Mouse (Mus musculus) neural tube, embryonic 12.5 days (tissue): ENCODE data around the gene H2afy. TPM values are rescaled to one million over a fixed set of nuclear protein-coding genes. Genes with fewer than 3 reads are reported as not detected.

ENCODE experiments used
- ATAC-seq: fragments of 200-750 bp; cut with Nextera tagmentation; 2 replicates; pipeline ENCODE4 v1.8.0; 2017; ENCODE audit warnings: low read depth, mild to moderate bottlenecking, moderate TSS enrichment, moderate library complexity; ENCODE audit not compliant: low FRiP score
- H3K27ac ChIP-seq: fragments of 300-500 bp; sonication (generic); 2 replicates; pipeline ENCODE4 v1.5.1; 2016
- H3K27me3 ChIP-seq: fragments of 300-500 bp; sonication (generic); replicated peaks from 2 replicates; pipeline ENCODE4 v1.6.1; 2016; ENCODE audit warnings: mild to moderate bottlenecking
- H3K36me3 ChIP-seq: fragments of 300-500 bp; sonication (generic); 2 replicates; pipeline ENCODE4 v1.6.1; 2016; ENCODE audit warnings: mild to moderate bottlenecking
- H3K4me1 ChIP-seq: fragments of 300-500 bp; sonication (generic); 2 replicates; pipeline ENCODE4 v1.6.1; 2016
- H3K4me2 ChIP-seq: fragments of 300-500 bp; sonication (generic); replicated peaks from 2 replicates; pipeline ENCODE4 v1.6.1; 2016; ENCODE audit warnings: mild to moderate bottlenecking
- H3K4me3 ChIP-seq: fragments of 300-500 bp; sonication (generic); 2 replicates; pipeline ENCODE4 v1.5.1; 2016
- H3K9ac ChIP-seq: fragments of 300-500 bp; sonication (generic); 2 replicates; pipeline ENCODE4 v1.6.1; 2016; ENCODE audit warnings: mild to moderate bottlenecking
- H3K9me3 ChIP-seq: fragments of 300-500 bp; sonication (generic); 2 replicates; pipeline ENCODE4 v1.6.1; 2016; ENCODE audit warnings: mild to moderate bottlenecking
- whole genome bisulfite sequencing: fragments of 180-500 bp; shearing (Covaris S2); methylation state at CpG from one replicate; pipeline ENCODE4 v1.1.7; 2016; 5-methylcytosine and 5-hydroxymethylcytosine counted together
- polyA plus RNA-seq: library from polyadenylated mRNA; unstranded; fragments of >200 nt; fragmentation: Nextera tagmentation; extraction: Ambion mirVana; gene quantifications from 2 replicates; pipeline ENCODE4 v1.2.1, GENCODE M21; 2016

H2afy gene
- polyA plus RNA-seq, 1 experiment from 2014 or later: 534 TPM

- H3K9me3 ChIP-seq: no peaks in the 10 kb centered on the region
- peaks cover 95% of the 10 kb centered on the region for H3K36me3 ChIP-seq
- H3K9ac ChIP-seq: no peak overlapping the region
- no peak overlapping the region for H3K4me3 ChIP-seq
- 0 out of 2 replicates have a peak, but pooled peaks cover 4% of the 10 kb centered on the region for H3K4me1 ChIP-seq
- ATAC-seq: no peak
- 99% methylated on average over 2 of the region's 2 CpGs for WGBS
- no peak overlapping the region for H3K27ac ChIP-seq
- no peak overlapping the region for H3K4me2 ChIP-seq
- no peaks in the 10 kb centered on the region for H3K27me3 ChIP-seq
Measured at GRCm38 (mm10) chr13:56079616-56080015, 56.5 kb downstream of the H2afy start.

GRCm38 (mm10) chr13:56078724-56079262 is 57.4 kb downstream of the H2afy start:
- Histone ChIP-seq H3K4me1 (0 out of 2 replicates have a peak, but pooled peaks cover 4% of the 10 kb centered on the region), H3K9me3 (no peaks in the 10 kb centered on the region), H3K36me3 (peaks cover 94% of the 10 kb centered on the region), H3K4me3 (no peak overlapping the region), H3K4me2 (no peak overlapping the region), H3K9ac (no peak overlapping the region), H3K27me3 (no peaks in the 10 kb centered on the region), H3K27ac (no peak overlapping the region)
- ATAC-seq: no peak
- WGBS: 44% methylated on average over 17 of the region's 17 CpGs

GRCm38 (mm10) chr13:56075930-56076329 is 60.2 kb downstream of the H2afy start:
- no peak overlapping the region for H3K27ac ChIP-seq
- H3K36me3 ChIP-seq: peaks cover 79% of the 10 kb centered on the region
- 94% methylated on average over 8 of the region's 8 CpGs for WGBS
- no peak overlapping the region for H3K9ac ChIP-seq
- H3K27me3 ChIP-seq: no peaks in the 10 kb centered on the region
- no peak overlapping the region for H3K4me2 ChIP-seq
- no peak overlapping the region for H3K4me3 ChIP-seq
- peaks cover 4% of the 10 kb centered on the region; the same call in 1 of the 2 replicates for H3K4me1 ChIP-seq
- ATAC-seq: no peak
- no peaks in the 10 kb centered on the region for H3K9me3 ChIP-seq

GRCm38 (mm10) chr13:56073186-56073585 is 63.0 kb downstream of the H2afy start:
- no peaks in the 10 kb centered on the region for H3K9me3 ChIP-seq
- H3K27ac ChIP-seq: no peak overlapping the region
- peaks cover 54% of the 10 kb centered on the region for H3K36me3 ChIP-seq
- no peaks in the 10 kb centered on the region for H3K27me3 ChIP-seq
- H3K4me2 ChIP-seq: no peak overlapping the region
- no peak for ATAC-seq
- peaks cover 14% of the 10 kb centered on the region for H3K4me1 ChIP-seq
- H3K9ac ChIP-seq: no peak overlapping the region
- no peak overlapping the region for H3K4me3 ChIP-seq
- 89% methylated on average over 5 of the region's 5 CpGs for WGBS

GRCm38 (mm10) chr13:56072268-56072607 is 63.9 kb downstream of the H2afy start:
- no peak overlapping the region for H3K4me2 ChIP-seq
- 37% methylated on average over 4 of the region's 4 CpGs for WGBS
- H3K27me3 ChIP-seq: no peaks in the 10 kb centered on the region
- H3K36me3 ChIP-seq: peaks cover 45% of the 10 kb centered on the region
- peaks cover 14% of the 10 kb centered on the region for H3K4me1 ChIP-seq
- ATAC-seq: no peak
- no peak overlapping the region for H3K9ac ChIP-seq
- no peaks in the 10 kb centered on the region for H3K9me3 ChIP-seq
- H3K27ac ChIP-seq: no peak overlapping the region
- no peak overlapping the region for H3K4me3 ChIP-seq

GRCm38 (mm10) chr13:56071586-56072267 is 64.4 kb downstream of the H2afy start:
- Histone ChIP-seq H3K27me3 (no peaks in the 10 kb centered on the region), H3K36me3 (peaks cover 40% of the 10 kb centered on the region), H3K4me1 (peaks cover 14% of the 10 kb centered on the region), H3K4me2 (no peak overlapping the region), H3K4me3 (no peak overlapping the region), H3K9ac (no peak overlapping the region), H3K9me3 (no peaks in the 10 kb centered on the region), H3K27ac (no peak overlapping the region)
- 80% methylated on average over 16 of the region's 16 CpGs for WGBS
- no peak for ATAC-seq

GRCm38 (mm10) chr13:56069643-56070042 is 66.5 kb downstream of the H2afy start:
- WGBS: 73% methylated on average over 6 of the region's 6 CpGs
- Histone ChIP-seq H3K9me3 (no peaks in the 10 kb centered on the region), H3K27me3 (no peaks in the 10 kb centered on the region), H3K4me3 (no peak overlapping the region), H3K27ac (no peak overlapping the region), H3K4me2 (no peak overlapping the region), H3K9ac (no peak overlapping the region), H3K36me3 (peaks cover 19% of the 10 kb centered on the region), H3K4me1 (peaks cover 19% of the 10 kb centered on the region)
- no peak for ATAC-seq

- 52% methylated on average over 4 of the region's 4 CpGs for WGBS
- H3K27ac ChIP-seq: no peak overlapping the region
- no peak for ATAC-seq
Measured at GRCm38 (mm10) chr13:56068517-56068916, 67.6 kb downstream of the H2afy start.

GRCm38 (mm10) chr13:56066904-56067303 is 69.3 kb downstream of the H2afy start:
- WGBS: 95% methylated on average over 2 of the region's 2 CpGs

More at GRCm38 (mm10) chr13:56068517-56068916, 67.6 kb downstream of the H2afy start:
- H3K4me3 ChIP-seq: no peak overlapping the region
- H3K4me2 ChIP-seq: no peak overlapping the region
- H3K4me1 ChIP-seq: peaks cover 20% of the 10 kb centered on the region
- H3K27me3 ChIP-seq: no peaks in the 10 kb centered on the region
- no peak overlapping the region for H3K9ac ChIP-seq
- no peaks in the 10 kb centered on the region for H3K9me3 ChIP-seq
- H3K36me3 ChIP-seq: peaks cover 11% of the 10 kb centered on the region

GRCm38 (mm10) chr13:56066152-56066551 is 70.0 kb downstream of the H2afy start:
- peak; percentile 68; the same call in 1 of the 2 replicates for ATAC-seq
- Histone ChIP-seq H3K36me3 (peaks cover 2% of the 10 kb centered on the region; the same call in 1 of the 2 replicates), H3K9me3 (no peaks in the 10 kb centered on the region), H3K4me2 (no peak overlapping the region), H3K4me3 (no peak overlapping the region), H3K27me3 (no peaks in the 10 kb centered on the region), H3K4me1 (peaks cover 22% of the 10 kb centered on the region; the same call in 1 of the 2 replicates), H3K27ac (no peak overlapping the region), H3K9ac (no peak overlapping the region)
- 38% methylated on average over 21 of the region's 21 CpGs for WGBS

More at GRCm38 (mm10) chr13:56066904-56067303, 69.3 kb downstream of the H2afy start:
- Histone ChIP-seq H3K9ac (no peak overlapping the region), H3K4me3 (no peak overlapping the region), H3K4me2 (no peak overlapping the region), H3K27me3 (no peaks in the 10 kb centered on the region), H3K9me3 (no peaks in the 10 kb centered on the region), H3K36me3 (peaks cover 4% of the 10 kb centered on the region; the same call in 1 of the 2 replicates), H3K27ac (no peak overlapping the region), H3K4me1 (peaks cover 22% of the 10 kb centered on the region)
- ATAC-seq: no peak

- H3K4me2 ChIP-seq: no peak overlapping the region
- H3K27me3 ChIP-seq: no peaks in the 10 kb centered on the region
- H3K4me3 ChIP-seq: no peak overlapping the region
- no peaks in the 10 kb centered on the region for H3K9me3 ChIP-seq
- peaks cover 19% of the 10 kb centered on the region for H3K4me1 ChIP-seq
- H3K9ac ChIP-seq: no peak overlapping the region
- no peak overlapping the region for H3K27ac ChIP-seq
- no peaks in the 10 kb centered on the region for H3K36me3 ChIP-seq
- WGBS: 86% methylated on average over 8 of the region's 8 CpGs
- ATAC-seq: no peak
Measured at GRCm38 (mm10) chr13:56057761-56058160, 78.4 kb downstream of the H2afy start.

GRCm38 (mm10) chr13:56055720-56056119 is 80.4 kb downstream of the H2afy start:
- no peaks in the 10 kb centered on the region for H3K36me3 ChIP-seq
- no peak for ATAC-seq
- no peak overlapping the region for H3K27ac ChIP-seq
- H3K9ac ChIP-seq: no peak overlapping the region
- H3K4me3 ChIP-seq: no peak overlapping the region
- H3K27me3 ChIP-seq: no peaks in the 10 kb centered on the region
- 90% methylated on average over 5 of the region's 5 CpGs for WGBS
- H3K4me2 ChIP-seq: no peak overlapping the region
- H3K9me3 ChIP-seq: no peaks in the 10 kb centered on the region
- peaks cover 27% of the 10 kb centered on the region for H3K4me1 ChIP-seq

GRCm38 (mm10) chr13:56054089-56054488 is 82.1 kb downstream of the H2afy start:
- H3K9me3 ChIP-seq: no peaks in the 10 kb centered on the region
- H3K27ac ChIP-seq: no peak overlapping the region
- ATAC-seq: no peak
- H3K27me3 ChIP-seq: no peaks in the 10 kb centered on the region
- H3K4me3 ChIP-seq: no peak overlapping the region
- 63% methylated on average over 6 of the region's 6 CpGs for WGBS
- no peak overlapping the region for H3K9ac ChIP-seq
- H3K36me3 ChIP-seq: no peaks in the 10 kb centered on the region
- H3K4me2 ChIP-seq: no peak overlapping the region
- peaks cover 27% of the 10 kb centered on the region for H3K4me1 ChIP-seq
